Mouse (Mus musculus) limb, embryonic 11.5 days (tissue): ENCODE results near the gene Gse1. TPM values are rescaled to one million over a fixed set of nuclear protein-coding genes. Genes with fewer than 3 reads are reported as not detected.

Experiments used
- ATAC-seq: fragments of 200-750 bp; cut with Nextera tagmentation; 2 replicates; pipeline ENCODE4 v1.8.0; 2017; ENCODE audit warnings: low read depth; ENCODE audit not compliant: insufficient number of reproducible peaks, low FRiP score, low TSS enrichment
- DNase-seq: peaks from one replicate; pipeline ENCODE4 v3.0.0-alpha.2; 2015; ENCODE audit warnings: low spot score
- H3K27ac ChIP-seq: fragments of 300-500 bp; sonication (generic); replicated peaks from 2 replicates; pipeline ENCODE4 v1.5.1; 2014; ENCODE audit warnings: low read depth, mild to moderate bottlenecking, low read length
- H3K27me3 ChIP-seq: fragments of 300-500 bp; sonication (generic); 2 replicates; pipeline ENCODE4 v1.6.1; 2014; ENCODE audit warnings: mild to moderate bottlenecking, low read length, mixed read lengths; ENCODE audit not compliant: control insufficient read depth, insufficient read depth
- H3K36me3 ChIP-seq: fragments of 300-500 bp; sonication (generic); 2 replicates; pipeline ENCODE4 v1.6.1; 2014; ENCODE audit warnings: mild to moderate bottlenecking, low read length, moderate library complexity, mixed read lengths; ENCODE audit not compliant: control insufficient read depth, insufficient read depth
- H3K4me1 ChIP-seq: fragments of 300-500 bp; sonication (generic); 2 replicates; pipeline ENCODE4 v1.6.1; 2014; ENCODE audit warnings: low read length, mixed read lengths; ENCODE audit not compliant: control insufficient read depth, insufficient read depth
- H3K4me2 ChIP-seq: fragments of 300-500 bp; sonication (generic); 2 replicates; pipeline ENCODE4 v1.6.1; 2014; ENCODE audit warnings: low read depth, mild to moderate bottlenecking, moderate library complexity; ENCODE audit not compliant: severe bottlenecking
- H3K4me3 ChIP-seq: fragments of 300-500 bp; sonication (generic); 2 replicates; pipeline ENCODE4 v1.5.1; 2014; ENCODE audit warnings: low read depth, low read length
- H3K9ac ChIP-seq: fragments of 300-500 bp; sonication (generic); 2 replicates; pipeline ENCODE4 v1.6.1; 2014; ENCODE audit warnings: mild to moderate bottlenecking, low read length
- H3K9me3 ChIP-seq: fragments of 300-500 bp; sonication (generic); 2 replicates; pipeline ENCODE4 v1.6.1; 2016; ENCODE audit warnings: low read length; ENCODE audit not compliant: control insufficient read depth
- WGBS: fragments of 180-500 bp; shearing (Covaris S2); extraction: QIAGEN DNeasy Blood & Tissue Kit; methylation state at CpG from one replicate; pipeline ENCODE4 v1.1.7; 2014; 5-methylcytosine and 5-hydroxymethylcytosine counted together
- polyA plus RNA-seq: library from polyadenylated mRNA; unstranded; fragments of >200 nt; fragmentation: Nextera tagmentation; extraction: Ambion mirVana; gene quantifications from 2 replicates; pipeline ENCODE4 v1.2.1, GENCODE M21; 2014

The Gse1 gene
- polyA plus RNA-seq, 1 experiment from 2014 or later = 6.6 TPM

DNA sequence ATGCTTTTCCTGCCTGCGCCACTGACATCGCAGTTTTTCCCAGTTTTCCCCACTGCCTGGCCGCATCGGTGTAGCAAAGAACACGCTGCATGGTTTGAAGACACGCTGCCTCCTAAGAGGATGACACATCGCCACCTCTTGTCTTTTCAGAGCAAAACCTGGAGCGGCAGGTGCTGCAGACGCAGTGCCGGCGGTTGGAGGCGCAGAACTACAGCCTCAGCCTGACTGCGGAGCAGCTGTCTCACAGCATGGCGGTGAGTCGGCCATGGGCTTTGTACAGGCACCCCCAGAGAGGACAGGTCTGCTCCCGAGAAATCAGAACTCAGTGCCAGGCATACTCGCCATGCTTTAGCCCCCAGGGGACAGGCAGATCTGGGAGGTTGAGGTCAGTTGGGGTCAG lies 349.6 kb downstream of the Gse1 start:
- no peak overlapping the region for H3K9ac ChIP-seq
- H3K27ac ChIP-seq = no peak overlapping the region
- no peaks in the 10 kb centered on the region for H3K27me3 ChIP-seq
- no peak for ATAC-seq
- DNase-seq = no peak
- 95% methylated on average over 17 of the region's 17 CpGs for WGBS
- peaks cover 7% of the 10 kb centered on the region; the same call in 1 of the 2 replicates for H3K4me1 ChIP-seq
- no peak overlapping the region for H3K4me3 ChIP-seq
- no peaks in the 10 kb centered on the region for H3K9me3 ChIP-seq
- peaks cover 47% of the 10 kb centered on the region for H3K36me3 ChIP-seq
- no peak overlapping the region for H3K4me2 ChIP-seq

DNA sequence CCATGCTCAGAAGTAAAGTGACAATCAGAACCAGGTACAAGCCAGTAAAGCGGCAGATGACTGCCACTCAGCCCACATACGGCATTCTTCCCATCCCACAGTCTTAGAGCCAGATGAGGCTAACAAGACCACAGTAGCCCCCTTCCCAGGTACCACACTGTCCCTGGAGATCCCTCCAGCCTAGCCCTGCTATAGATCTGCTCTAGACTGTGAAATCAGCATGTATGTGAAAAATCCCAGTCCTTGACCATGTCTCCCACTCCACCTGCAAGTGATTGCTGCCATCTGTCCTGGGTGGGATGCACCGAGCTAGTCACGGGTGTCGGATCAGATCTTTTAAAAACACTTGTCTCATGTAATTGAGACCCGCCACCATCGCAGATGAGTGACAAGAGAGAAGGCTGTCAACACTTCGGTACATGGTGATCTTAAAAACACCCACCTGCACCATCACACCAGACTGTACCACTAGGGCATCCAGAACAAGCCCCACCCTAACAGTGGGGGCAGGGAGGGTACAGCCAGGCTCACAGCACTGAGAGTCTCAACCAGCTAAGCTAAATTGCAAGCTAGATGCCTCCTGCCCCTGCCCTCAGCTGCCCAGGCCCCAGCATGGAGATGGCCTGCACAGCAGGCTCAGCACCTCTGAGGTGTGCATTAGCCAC lies 352.2 kb downstream of the Gse1 start:
- DNase-seq = no peak
- H3K27ac ChIP-seq = no peak overlapping the region
- 91% methylated on average over 8 of the region's 8 CpGs for WGBS
- no peak for ATAC-seq
- H3K4me3 ChIP-seq = no peak overlapping the region
- H3K9ac ChIP-seq = no peak overlapping the region
- no peak overlapping the region for H3K4me2 ChIP-seq
- no peaks in the 10 kb centered on the region for H3K9me3 ChIP-seq
- H3K4me1 ChIP-seq = peaks cover 7% of the 10 kb centered on the region; the same call in 1 of the 2 replicates
- H3K36me3 ChIP-seq = peaks cover 34% of the 10 kb centered on the region
- no peaks in the 10 kb centered on the region for H3K27me3 ChIP-seq

DNA sequence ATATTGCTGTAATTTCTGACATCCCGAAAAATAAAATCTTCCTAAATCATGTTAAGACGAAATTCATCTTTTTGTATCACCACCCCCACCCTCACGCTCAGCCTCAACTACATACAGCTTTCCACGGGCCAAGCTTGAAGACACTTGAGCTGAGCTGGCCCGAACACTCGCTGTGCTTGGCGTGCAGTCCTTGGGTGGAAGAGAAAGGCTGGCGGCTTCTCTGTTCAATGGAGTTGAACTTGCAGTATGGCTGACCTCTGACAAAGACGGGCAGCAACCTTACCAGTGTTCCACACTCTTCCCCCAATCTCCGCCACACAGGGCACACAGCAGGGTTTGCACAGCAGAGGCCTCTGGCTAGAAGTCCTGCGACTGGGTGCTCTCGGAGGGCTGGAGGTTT lies 353.1 kb downstream of the Gse1 start:
- ATAC-seq = no peak
- H3K36me3 ChIP-seq = peaks cover 34% of the 10 kb centered on the region
- no peak overlapping the region for H3K9ac ChIP-seq
- no peak overlapping the region for H3K27ac ChIP-seq
- no peaks in the 10 kb centered on the region for H3K9me3 ChIP-seq
- no peak for DNase-seq
- H3K4me2 ChIP-seq = no peak overlapping the region
- no peaks in the 10 kb centered on the region for H3K27me3 ChIP-seq
- no peaks in the 10 kb centered on the region for H3K4me1 ChIP-seq
- no peak overlapping the region for H3K4me3 ChIP-seq
- 93% methylated on average over 12 of the region's 12 CpGs for WGBS

DNA sequence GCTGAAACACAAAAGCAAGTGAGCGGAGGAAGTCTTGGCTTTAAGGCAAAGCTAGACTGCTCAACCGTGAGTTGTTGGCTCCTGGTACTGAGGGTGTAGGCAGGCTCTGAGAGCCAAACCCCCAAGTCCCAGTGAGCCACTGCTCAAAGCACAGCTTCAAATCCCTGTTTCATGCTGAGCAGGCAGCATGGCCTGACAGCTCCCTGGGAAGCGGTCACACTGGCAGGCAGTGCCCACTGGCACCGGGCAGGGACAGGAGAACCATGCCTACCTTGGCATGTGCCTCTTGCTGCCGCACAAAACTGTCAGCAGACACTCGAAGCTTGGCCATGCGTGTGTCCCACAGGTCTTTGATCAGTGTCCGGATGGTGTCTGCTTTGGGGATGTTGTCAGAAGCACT lies 353.6 kb downstream of the Gse1 start:
- H3K4me3 ChIP-seq = no peak overlapping the region
- H3K9ac ChIP-seq = no peak overlapping the region
- WGBS = 92% methylated on average over 8 of the region's 8 CpGs
- H3K36me3 ChIP-seq = peaks cover 34% of the 10 kb centered on the region
- H3K4me1 ChIP-seq = no peaks in the 10 kb centered on the region
- no peak overlapping the region for H3K4me2 ChIP-seq
- no peaks in the 10 kb centered on the region for H3K27me3 ChIP-seq
- ATAC-seq (no peak), DNase-seq (no peak)
- no peaks in the 10 kb centered on the region for H3K9me3 ChIP-seq
- no peak overlapping the region for H3K27ac ChIP-seq

DNA sequence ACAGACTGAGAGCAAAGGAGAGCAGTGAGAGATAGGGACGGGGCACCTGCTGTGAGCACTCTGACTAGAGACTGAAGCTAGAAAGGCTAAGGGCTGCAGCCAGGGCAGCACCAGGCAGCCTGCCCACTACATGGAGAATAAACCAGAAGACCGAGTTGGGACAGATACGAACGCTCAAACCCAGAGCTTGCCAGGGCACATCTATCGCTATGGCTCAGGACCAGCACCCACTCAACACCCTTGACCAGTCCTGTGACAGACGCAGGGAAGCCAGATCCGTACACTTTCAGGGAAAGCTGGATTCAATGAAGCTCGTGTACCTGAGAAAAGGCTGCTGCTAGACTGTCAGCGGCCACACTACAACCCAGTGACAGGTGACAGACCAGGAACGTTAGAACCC lies 357.3 kb downstream of the Gse1 start:
- Histone ChIP-seq H3K9me3 (no peaks in the 10 kb centered on the region), H3K36me3 (peaks cover 7% of the 10 kb centered on the region), H3K4me1 (peaks cover 4% of the 10 kb centered on the region; the same call in 1 of the 2 replicates), H3K4me3 (no peak overlapping the region), H3K27me3 (no peaks in the 10 kb centered on the region), H3K9ac (no peak overlapping the region), H3K27ac (no peak overlapping the region), H3K4me2 (no peak overlapping the region)
- ATAC-seq = no peak
- no peak for DNase-seq
- WGBS = 90% methylated on average over 10 of the region's 10 CpGs

DNA sequence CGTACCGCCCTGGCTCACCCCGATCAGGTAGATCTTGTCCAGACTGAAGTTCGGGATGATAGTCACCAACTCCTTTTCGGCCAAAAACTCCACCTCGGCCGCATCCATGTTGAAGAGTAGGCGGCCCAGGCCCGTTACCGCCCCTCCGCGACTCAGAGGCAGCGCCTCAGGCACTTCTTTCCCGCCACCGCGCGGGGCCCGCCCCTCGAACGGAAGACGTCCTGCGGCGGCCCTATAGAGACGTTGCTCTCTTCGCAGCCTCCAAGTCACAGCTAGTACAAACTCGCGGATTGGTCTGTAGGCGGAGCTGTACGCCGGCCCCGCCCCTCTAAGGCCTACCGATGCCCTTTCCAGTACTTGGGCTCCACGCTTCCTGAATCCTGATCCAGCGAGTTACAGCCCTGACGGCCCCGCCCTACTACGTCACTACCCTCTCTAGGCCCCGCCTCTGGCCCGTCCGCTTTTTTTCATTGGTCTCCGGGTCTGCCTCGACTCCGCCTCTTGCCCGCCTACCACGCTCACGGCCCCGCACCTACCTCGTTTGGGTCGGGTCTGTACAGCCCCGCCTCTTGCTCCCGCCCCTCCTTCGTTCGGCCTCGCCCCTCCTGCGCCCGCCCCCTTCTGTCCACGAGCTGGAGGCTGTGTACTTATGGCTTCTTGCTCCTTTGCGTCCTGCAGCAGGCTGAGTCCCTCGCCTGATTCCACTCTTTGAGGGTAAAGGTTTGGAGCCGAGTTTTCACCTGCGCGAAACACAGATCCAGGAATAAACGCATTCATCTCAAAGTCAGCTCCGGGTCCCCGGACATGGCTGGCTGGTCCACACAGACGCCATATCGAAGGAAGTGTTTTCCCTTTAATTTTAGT lies 360.9 kb downstream of the Gse1 start, which contains the start of gene Gins2:
Gene Gins2 (minus strand): TSS at position 397 of the 864 bp plus-strand sequence.
- H3K9me3 ChIP-seq = no peaks in the 10 kb centered on the region
- ATAC-seq = peak; percentile 99
- DNase-seq = peak; percentile 100
- peak within 1 kb of the TSS; percentile 52; the same call in 1 of the 2 replicates for H3K27ac ChIP-seq
- no peaks in the 10 kb centered on the region for H3K27me3 ChIP-seq
- H3K9ac ChIP-seq = peak within 1 kb of the TSS; percentile 79
- peaks cover 2% of the 10 kb centered on the region; the same call in 1 of the 2 replicates for H3K36me3 ChIP-seq
- WGBS = under 1% methylated on average over 67 of the region's 67 CpGs
- peaks cover 4% of the 10 kb centered on the region; the same call in 1 of the 2 replicates for H3K4me1 ChIP-seq
- H3K4me3 ChIP-seq = peak within 1 kb of the TSS; percentile 83
- H3K4me2 ChIP-seq = peak within 1 kb of the TSS; percentile 77

DNA sequence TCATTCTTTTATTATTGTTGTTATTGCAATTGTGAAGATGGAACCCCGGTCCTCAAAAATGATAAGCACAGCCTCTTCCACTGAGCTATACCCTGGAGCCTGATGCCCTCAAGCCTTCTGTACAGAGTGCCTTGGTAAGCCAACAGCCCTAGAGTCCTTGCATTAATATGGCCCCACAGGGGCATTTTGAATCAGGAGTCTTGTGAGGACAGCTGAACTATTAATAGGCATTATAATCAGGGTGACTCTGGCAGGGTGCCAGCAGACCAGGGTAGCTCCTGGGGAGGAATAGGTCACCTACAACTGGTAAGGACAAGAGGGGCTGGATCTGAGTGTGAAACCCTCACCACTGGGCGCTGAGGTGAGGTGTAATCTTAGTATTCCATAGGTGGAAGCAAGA lies 361.7 kb downstream of the Gse1 start:
- no peak for ATAC-seq
- DNase-seq = no peak
- no peaks in the 10 kb centered on the region for H3K36me3 ChIP-seq
- peak overlapping the region; percentile 49 for H3K4me2 ChIP-seq
- peaks cover 4% of the 10 kb centered on the region; the same call in 1 of the 2 replicates for H3K4me1 ChIP-seq
- WGBS = 64% methylated on average over 2 of the region's 2 CpGs
- H3K9me3 ChIP-seq = no peaks in the 10 kb centered on the region
- H3K4me3 ChIP-seq = peak overlapping the region; percentile 38
- H3K27me3 ChIP-seq = no peaks in the 10 kb centered on the region
- H3K9ac ChIP-seq = no peak overlapping the region; the same call in 1 of the 2 replicates
- no peak overlapping the region for H3K27ac ChIP-seq

DNA sequence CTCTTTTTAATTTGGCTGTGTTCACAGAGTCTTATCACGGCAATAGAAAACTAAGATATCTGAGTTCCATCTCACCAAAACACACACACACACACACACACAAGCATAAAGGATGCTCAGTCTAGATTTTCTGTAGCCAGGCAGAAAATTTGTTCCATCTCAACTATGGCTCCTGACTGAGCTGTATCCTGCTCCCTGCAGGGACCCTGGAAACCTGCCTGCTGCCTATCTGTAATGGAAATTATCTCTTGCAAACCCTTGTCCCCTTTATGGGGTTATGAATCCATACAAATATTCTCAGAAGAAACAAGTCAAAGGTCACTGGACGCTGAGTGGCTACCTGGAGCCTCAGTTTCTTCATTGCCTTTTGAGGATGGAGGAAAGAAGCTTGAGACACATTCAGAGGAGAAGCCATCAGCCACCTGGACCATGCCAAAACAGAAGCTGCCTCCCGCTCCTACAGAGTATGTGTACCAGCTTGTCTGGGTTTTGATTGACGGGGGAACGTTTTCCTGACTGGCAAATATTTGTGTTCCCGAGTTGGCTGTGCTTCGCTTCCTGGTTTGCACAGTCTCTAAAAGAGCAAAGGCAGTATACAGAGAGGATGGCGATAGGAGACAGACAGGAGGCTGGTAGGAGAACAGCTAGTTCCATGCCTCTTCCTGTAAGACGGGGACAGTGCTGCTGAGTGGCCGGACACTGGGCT lies 363.5 kb downstream of the Gse1 start:
- Histone ChIP-seq H3K4me3 (no peak overlapping the region), H3K9ac (no peak overlapping the region), H3K9me3 (no peaks in the 10 kb centered on the region), H3K4me1 (peaks cover 4% of the 10 kb centered on the region; the same call in 1 of the 2 replicates), H3K27me3 (no peaks in the 10 kb centered on the region), H3K27ac (no peak overlapping the region), H3K4me2 (no peak overlapping the region), H3K36me3 (no peaks in the 10 kb centered on the region)
- WGBS = 82% methylated on average over 10 of the region's 10 CpGs
- DNase-seq (no peak), ATAC-seq (no peak)
